Mouse (Mus musculus): ENCODE results near the gene Foxn3.

Foxn3 gene

DNA sequence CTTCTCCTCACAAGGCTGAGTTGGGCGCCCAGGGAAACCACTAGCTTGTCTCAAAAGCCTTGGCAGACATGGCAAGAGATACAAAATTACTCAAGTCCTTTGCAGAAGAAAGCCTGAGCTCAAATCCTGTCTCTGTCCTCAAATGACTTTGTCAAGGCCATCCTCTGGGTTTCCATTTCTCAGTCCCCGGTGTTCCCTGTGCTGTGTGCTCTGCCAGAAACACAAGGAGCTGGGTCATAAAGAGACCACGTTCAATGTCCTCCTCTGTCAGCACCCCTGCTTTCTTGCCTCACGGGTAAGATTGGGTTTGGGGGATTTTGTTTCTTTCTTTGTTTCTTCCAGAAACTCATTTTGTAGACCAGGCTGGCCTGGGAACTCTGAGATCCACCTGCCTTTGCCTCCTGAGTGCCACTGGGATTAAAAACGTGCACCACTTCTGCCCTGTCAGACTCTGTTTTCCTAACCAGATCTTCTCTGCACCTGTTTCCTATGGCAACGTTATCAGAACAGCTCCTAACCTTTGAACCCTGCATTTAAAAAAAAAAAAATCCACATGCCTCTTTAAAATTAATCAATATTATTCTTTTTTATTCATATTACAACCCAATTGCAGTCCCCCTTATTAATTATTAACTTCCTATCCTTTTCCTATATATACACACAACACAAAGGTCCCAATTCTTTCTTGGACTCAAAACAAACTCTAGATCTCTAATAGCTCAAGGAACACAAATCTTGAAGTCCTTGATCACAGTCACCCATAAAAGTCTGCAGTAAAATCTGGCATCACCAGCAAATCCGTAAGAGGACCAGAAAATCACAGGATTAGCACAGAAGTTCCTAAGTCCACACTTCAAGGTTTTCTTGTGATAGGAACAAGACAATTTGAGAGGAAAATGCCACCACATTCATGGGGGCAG is 144.6 kb downstream of the Foxn3 start:
- DNase-seq (ENCODE audit: low spot score in 2 of 2), result no peak

- DNase-seq (ENCODE audit: low spot score in 2 of 2), result peak; percentile 46 to 64
These were observed 145.5 kb downstream of the Foxn3 start for GRCm38 (mm10) chr12:99417885-99418284.

DNA sequence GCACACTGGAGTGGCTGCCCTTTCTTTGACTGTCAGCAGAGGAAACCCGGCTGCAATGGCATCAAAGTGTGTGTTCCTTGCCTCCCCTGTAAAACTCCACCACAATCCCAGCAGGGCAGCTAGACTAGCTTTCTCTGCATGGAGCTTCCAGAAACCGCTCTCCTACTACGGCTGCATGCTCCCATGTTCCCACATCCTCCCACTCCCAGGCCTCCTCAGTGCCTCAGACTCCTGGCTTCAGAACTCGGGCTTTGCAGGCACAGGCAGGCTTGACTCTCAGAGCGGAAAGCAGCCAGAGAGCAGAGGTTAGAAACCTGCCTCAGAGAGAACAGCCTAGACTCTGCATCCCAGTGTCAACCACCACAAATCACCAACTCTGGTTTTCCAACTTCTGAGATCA is 147.8 kb downstream of the Foxn3 start:
- DNase-seq (ENCODE audit: low spot score in 2 of 2), result no peak

- no peak for DNase-seq (ENCODE audit: low spot score in 2 of 2)
These were observed 150.9 kb downstream of the Foxn3 start for GRCm38 (mm10) chr12:99412496-99412895.

GRCm38 (mm10) chr12:99412034-99412433 is 151.3 kb downstream of the Foxn3 start:
- no peak for DNase-seq (ENCODE audit: low spot score in 2 of 2)

- DNase-seq (ENCODE audit: low spot score in 2 of 2), result no peak
These were observed 154.7 kb downstream of the Foxn3 start for GRCm38 (mm10) chr12:99408651-99409050.

GRCm38 (mm10) chr12:99408089-99408488 is 155.3 kb downstream of the Foxn3 start:
- DNase-seq (ENCODE audit: low spot score in 2 of 2), result no peak

DNA sequence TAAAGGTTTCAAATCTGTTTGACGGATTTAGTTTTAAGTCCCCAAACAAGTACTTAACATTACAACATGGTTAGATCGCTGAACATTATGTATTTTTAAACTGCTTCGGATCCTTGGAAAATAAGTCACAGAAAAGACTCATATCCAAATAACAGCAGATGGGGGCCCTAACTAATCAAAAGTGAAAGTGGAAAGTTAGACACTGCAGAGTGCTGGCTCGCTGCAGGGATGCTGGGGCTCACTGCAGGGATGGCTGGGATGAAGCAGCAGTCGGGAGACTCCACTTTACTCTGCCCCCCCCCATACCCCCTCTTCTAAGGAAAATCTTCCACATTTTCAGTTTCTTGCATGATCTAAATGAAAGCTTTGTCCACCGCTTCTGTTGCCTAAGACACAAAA is 156.1 kb downstream of the Foxn3 start:
- DNase-seq (ENCODE audit: low spot score in 2 of 2), result no peak

- DNase-seq (ENCODE audit: low spot score in 2 of 2), result no peak
These were observed 156.6 kb downstream of the Foxn3 start for GRCm38 (mm10) chr12:99406697-99407317.

- peak in 1 of 2 experiments; percentile 47 for DNase-seq (ENCODE audit: low spot score in 2 of 2)
These were observed 157.1 kb downstream of the Foxn3 start for GRCm38 (mm10) chr12:99406254-99406653.

GRCm38 (mm10) chr12:99405401-99405800 is 158.0 kb downstream of the Foxn3 start:
- no peak for DNase-seq (ENCODE audit: low spot score in 2 of 2)

GRCm38 (mm10) chr12:99403004-99403403 is 160.4 kb downstream of the Foxn3 start:
- DNase-seq (ENCODE audit: low spot score in 2 of 2), result no peak

- DNase-seq (ENCODE audit: low spot score in 2 of 2), result no peak
These were observed 162.5 kb downstream of the Foxn3 start for GRCm38 (mm10) chr12:99400907-99401306.

GRCm38 (mm10) chr12:99399575-99399974 is 163.8 kb downstream of the Foxn3 start:
- DNase-seq (ENCODE audit: low spot score in 2 of 2), result no peak

DNA sequence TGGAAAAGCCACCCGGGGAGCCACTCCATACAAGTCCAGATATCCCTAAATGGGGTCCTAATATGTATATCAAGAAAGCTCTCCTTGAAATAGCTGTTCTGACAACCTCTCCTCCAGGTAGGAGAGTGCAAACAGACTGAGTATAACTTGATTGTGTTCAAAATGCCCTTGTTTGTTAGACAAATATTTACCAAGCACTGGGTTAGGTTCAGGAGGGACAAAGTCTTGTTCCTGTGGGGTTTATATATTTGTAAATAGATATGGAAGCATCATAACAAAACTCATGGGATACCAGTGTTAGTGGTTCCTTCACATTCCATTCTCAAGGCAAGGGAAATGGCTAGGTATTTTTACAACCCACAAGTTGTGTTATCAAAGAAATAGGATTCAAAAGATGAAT is 166.9 kb downstream of the Foxn3 start:
- DNase-seq (ENCODE audit: low spot score in 2 of 2), result no peak

DNA sequence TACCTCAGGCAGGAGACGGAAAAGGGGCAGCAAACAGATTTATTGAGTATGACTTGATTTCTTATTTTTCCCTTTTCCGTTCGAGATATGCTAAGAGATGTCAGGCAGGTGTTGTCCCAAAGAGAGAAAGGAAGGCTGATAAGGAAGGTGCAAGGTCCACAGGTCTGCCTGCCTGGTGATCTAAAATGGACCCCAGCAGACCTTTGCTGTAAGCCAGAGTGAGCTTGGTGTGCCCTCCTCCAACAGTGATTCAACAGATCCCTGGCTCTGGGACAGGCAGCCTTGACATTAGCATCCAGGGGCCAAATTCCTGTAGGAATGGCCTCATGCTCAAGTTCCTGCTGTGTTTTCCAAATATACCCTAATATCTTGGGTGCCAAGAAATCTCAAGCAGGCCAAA is 168.3 kb downstream of the Foxn3 start:
- DNase-seq (ENCODE audit: low spot score in 2 of 2), result no peak

GRCm38 (mm10) chr12:99394676-99395075 is 168.7 kb downstream of the Foxn3 start:
- no peak for DNase-seq (ENCODE audit: low spot score in 2 of 2)

- DNase-seq (ENCODE audit: low spot score in 2 of 2), result no peak
These were observed 169.3 kb downstream of the Foxn3 start for GRCm38 (mm10) chr12:99393867-99394630.

- peak; percentile 89 for DNase-seq (ENCODE audit: low spot score in 2 of 2)
These were observed 170.2 kb downstream of the Foxn3 start for GRCm38 (mm10) chr12:99392944-99393866.

GRCm38 (mm10) chr12:99391942-99392880 is 171.2 kb downstream of the Foxn3 start:
- peak; percentile 99 to 100 for DNase-seq (ENCODE audit: low spot score in 2 of 2)

All from right cerebral cortex, postnatal 10 days (tissue).